Mouse (Mus musculus) gastrocnemius, adult 8-10 months (tissue): ENCODE measurements around the gene Cotl1. TPM values are rescaled to one million over a fixed set of nuclear protein-coding genes. Genes with fewer than 3 reads are reported as not detected.
"Not testable (repeated sequence)": the region's sequence is repeated elsewhere in the genome, so short reads cannot be mapped to it uniquely, and the experiment has no call there.

ENCODE experiments used
- DNase-seq, 2 experiments: peaks; one replicate each; pipeline ENCODE4 v3.0.0; 2022; ENCODE audit warnings: low spot score in 2 of 2
- total RNA-seq, 4 experiments: library from RNA; stranded (reverse); gene quantifications; 2 replicates each; pipeline ENCODE4 v1.2.4; 2022

Gene Cotl1
- total RNA-seq = 1 to 10 TPM; 1.8 to 3.7 (median 3.2) TPM

DNA sequence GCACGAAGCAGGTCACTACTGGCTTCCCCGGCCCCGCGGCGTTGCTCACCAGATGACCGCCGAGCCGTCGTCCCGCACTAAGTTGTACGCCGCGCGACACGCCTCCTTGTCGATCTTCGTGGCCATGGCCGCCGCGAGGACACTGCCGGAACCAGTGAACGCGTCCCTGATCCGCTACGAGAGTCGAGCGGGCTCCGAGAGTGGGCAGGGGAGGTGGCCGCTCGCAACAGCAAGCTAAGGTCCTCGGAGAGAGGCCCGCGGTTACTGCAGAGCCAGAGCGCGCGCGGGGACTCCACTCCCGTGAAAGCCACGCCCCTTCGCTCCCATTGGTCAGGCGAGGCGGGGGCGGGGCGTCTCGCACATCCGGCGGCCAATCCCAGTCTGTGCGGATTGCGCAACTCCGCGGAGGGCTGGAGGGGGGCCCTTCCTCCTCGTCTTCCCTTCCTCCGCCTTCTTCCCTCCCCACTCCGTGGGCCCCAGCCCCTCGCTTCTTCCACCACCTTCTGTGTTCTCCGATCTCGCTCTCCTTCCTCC lies at the start of gene Cotl1:
Gene Cotl1 (minus strand): TSS at position 270 of the 534 bp plus-strand sequence.
- peak; percentile 95 to 96 for DNase-seq

DNA sequence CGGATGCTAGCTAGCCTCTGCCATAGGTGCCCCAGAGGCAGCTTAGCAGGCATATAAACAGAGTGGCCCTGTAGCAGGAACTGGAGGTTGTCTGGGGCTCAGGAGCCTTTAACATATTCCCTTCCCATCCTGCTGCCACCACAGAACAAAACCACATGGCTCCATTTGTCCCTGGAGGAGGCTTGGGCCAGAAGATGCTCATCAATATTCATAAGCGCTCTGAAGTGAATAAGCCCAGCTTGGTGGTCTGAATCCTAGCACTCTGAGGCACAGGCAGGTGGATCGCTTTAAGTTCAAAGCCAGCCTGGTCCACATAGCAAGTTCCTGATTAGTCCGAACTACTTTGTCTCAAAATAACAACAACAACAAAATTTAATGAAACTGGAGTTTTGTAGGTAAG lies 47.7 kb upstream of the Cotl1 start:
- DNase-seq = no peak

DNA sequence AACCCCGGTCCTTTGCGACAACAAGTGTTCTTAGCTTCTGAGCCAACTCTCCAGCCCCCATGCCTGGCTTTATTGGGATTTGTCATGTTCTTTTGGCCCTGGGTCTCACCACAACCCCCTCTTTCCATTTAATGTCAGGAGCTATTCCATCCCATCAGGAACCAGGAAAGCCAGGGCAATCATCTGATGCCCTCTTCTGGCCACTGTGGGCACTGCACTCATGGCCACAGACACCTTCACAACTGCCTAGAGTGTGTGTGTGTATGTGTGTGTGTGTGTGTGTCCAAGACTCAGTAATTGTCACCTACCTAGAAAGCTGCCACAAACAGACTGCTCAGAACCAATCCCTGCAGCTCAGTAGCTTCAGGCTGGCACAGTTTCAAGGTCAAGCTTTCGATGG lies 46.8 kb upstream of the Cotl1 start:
- DNase-seq = peak in 1 of 2 experiments; percentile 9

DNA sequence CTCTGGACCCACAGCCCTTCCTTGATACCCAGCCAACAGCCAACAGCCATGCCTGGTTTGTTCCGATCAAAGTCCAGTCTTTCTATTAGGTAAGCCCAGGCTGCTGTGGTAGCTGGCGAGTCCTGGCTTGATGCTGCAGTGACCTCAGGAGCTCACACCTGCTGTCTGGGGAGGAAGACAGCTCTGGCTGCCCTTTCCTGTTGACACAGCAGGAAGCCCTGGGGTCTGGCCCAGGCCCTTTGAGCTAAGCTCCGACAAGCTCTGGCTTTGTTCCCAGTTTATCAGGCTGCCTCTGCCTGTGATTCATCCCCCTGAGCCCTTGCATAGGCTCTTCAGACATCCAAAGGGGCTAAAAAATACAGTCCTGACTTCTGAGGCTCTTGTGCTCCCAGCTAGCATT lies 45.3 kb upstream of the Cotl1 start:
- peak in 1 of 2 experiments; percentile 19 for DNase-seq

DNA sequence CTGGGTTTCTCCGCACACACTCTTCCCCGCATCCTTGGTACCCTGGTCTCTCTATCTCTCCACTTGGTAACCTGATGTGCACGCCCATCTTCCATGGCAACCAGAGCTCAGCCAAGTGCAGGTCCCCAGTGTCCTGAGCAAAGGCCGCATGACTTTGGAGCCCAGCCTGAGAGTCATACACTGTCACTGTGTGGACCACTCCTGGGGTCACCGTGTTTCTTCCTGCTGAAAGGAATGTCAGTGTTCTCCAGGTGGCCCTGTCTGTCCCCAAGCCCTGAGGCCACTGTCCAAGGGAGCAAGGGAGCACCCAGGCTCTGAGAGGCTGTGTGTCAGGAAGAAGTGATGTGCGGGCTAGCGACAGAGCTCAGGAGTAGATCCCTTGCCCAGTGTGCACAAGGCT lies 42.9 kb upstream of the Cotl1 start:
- no peak for DNase-seq

DNA sequence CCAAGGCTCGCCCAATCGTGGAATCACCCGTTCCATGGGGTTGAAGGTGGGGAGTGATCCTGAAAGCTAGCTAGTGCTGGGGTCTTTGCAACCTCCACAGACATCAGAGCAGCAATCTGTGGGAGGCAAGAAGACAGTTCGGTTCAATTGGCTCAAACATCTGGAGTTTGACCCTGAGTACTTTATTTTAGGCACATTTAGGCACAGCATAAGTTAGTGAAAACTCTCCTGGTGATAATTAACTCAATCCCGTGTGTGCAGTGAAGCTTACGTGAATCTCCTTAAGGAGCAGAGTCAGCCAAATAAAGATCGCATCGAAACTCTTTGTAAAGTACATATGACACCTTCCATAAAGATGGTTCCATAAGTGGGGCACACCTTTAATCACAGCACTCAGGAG lies 41.6 kb upstream of the Cotl1 start:
- no peak for DNase-seq

DNA sequence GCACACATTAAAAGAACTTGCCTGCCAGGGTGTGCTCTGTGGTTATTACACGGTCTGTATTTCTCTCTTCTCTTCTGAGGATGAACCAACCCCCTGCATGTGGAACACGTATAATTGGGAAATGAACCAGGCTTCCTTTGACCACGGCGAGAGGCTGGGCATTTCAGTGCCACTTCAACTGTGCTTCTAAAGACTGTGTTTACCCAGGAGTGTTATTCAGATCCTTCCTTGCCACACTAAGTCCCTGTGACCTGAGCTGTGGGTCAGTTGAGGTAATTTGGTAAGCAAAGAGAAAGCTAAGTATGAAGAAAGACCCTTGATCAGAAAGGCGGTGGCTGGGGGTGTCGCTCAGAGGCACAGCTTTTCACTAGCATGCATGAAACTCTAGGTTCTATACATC lies 41.0 kb upstream of the Cotl1 start:
- DNase-seq = no peak

DNA sequence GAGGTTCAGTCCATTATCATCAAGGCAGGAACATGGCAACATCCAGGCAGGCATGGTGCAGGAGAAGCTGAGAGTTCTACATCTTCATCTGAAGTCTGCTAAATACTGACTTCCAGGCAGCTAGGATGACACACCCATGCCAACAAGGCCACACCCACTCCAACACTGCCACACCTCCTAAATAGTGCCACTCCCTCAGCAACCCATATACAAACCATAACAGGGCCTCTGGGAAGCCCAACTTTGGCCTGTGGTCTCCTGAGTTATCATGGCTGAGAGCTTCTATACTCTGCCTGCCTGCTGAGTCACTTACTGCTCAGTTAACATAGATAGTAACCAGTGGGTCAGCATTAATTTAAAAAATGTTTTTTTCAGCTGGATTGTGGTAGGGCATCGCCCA lies 32.8 kb upstream of the Cotl1 start:
- DNase-seq = no peak

DNA sequence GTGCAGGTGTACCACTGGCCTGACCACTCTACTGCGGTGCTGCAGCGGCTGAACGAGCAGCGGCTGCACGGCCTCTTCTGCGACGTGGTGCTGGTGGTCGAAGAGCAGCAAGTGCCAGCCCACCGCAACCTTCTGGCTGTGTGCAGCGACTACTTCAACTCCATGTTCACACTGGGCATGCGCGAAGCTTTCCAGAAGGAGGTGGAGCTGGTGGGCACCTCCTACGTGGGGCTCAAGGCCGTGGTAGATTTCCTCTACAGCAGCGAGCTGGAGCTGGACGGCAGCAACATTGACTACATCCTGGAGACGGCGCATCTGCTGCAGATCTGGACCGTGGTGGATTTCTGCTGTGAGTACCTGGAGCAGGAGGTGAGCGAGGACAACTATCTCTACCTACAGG lies 29.3 kb upstream of the Cotl1 start:
- no peak for DNase-seq

DNA sequence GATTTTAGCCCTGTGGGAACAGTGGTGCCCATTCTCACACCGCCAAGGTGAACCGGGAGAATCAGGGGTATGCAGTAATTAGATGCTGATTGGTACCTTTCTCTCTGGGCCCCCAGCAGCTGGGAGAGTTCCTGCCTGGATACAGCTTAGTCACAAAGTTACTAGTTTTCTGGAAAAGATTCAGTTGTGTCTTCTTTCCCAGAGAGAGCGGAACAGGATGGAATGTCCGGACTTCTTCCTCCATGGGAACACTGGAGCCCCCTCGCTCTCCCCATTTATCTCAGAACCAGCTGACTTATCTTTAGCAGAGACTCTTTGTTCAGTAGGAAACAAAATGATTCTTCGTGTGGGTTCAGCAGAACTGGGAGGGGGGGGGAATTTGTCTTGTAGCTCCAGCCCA lies 22.4 kb upstream of the Cotl1 start:
- no peak for DNase-seq

DNA sequence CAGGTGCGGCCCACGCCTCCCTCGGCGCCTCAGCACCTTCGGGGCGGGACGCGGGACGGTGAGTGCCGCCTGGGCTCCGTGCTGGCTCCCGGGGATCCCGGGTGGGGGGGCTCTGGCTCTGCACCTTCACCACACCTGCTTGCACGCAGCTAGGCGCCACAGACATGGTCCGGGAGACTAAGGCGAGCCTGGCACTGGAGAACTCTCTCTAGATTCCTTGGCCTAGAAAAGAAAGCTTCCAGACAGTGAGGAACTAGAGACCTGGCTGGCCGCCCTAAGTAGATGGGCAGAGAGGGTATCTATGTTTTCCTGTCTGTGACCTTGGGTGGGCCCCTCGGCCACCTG lies 22.0 kb upstream of the Cotl1 start:
- no peak for DNase-seq

DNA sequence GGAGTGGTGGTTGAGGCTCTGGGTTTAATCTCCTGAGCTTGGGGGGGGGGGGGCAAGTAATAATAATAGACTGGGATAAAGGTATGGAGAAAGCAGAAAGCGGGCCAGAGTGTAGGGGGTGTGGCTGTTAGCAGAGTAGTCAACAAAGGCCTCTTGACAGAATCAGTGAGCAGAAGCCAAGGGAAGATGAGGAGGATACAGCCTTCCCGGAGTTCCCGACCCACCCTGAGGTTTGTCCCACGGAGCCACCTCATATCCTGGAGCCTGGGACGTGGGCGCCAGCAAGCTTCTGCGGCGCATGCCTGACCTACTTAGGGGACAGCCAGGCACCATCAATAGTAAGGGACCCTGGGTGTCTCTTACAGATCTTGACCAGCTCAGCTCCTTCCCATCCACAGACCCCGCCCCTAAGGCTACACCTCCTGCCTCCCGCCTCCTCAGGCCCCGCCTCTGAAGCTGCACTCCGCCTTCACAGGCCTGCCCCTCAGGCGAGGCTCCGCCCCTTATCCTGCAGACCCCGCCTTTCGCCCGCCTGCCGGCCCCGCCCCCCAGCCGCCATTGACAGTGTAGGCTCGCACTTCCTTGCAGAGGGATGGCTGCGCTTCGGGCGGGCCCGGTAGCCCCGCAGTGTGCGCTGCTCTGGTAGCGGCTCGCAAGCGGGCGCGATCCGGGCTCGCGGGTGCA lies 21.5 kb upstream of the Cotl1 start, which contains the start of gene Klhl36:
Gene Klhl36 (plus strand): TSS at position 561 of the 684 bp plus-strand sequence.
- peak; percentile 94 to 95 for DNase-seq

DNA sequence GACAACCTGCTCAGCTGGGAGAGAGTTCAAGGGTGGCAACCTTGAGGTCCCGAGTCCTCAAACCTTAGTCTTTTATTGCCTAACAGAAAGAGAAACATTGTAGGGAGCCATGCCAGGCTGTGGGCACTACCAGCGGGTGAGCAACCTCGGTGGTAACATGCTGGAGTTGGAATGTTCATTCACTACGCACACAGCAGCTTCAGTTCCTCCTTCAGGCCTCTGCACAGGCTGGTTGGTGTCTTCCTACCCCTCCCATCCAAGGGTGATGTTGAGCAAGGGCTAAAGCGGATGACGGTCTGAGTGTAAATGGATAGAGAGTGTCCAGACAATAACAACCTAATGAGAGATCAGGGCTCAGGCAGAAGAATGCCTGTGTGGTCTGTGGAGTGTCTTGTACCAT lies 17.4 kb upstream of the Cotl1 start:
- DNase-seq = no peak

DNA sequence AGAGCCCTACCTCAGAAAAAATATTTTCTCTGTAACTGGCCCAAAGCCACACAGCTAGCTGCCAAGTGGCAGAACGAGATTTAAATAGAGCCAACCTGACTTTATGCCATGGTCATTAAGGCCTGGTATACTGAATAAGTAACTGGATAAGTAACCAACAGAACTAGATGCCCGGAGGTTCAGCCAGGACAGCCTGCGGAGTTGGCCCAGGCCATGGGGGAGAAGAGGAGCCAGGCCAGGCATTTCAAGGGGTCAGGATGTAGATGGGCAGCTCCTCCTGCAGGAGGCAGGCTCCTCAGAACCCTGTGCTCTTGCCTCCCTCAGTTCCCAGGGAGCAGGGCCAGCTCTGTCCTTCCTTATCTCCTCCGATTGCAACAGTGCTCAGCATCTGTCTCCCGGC lies 15.3 kb upstream of the Cotl1 start:
- peak; percentile 55 to 73 for DNase-seq

DNA sequence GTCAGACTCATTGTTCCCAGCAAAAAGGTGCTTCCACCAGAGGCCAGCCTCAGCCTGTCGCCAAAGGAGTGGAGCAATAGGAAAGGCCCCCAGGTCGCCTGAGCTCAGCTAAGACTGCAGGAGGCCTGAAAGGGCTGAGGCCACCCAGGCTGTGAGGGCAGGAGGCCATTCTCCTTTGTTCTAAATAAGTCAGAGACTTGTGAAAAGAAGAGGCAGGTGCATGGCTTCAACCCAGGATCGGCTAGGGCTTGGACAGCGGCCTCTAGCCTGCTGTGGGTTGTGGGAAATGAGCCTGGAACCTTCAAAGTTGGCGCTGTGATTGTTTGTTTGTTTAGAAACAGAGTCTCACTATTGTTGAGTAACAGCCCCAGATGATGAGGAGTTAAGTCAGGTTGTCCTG lies 13.7 kb upstream of the Cotl1 start:
- DNase-seq = no peak

DNA sequence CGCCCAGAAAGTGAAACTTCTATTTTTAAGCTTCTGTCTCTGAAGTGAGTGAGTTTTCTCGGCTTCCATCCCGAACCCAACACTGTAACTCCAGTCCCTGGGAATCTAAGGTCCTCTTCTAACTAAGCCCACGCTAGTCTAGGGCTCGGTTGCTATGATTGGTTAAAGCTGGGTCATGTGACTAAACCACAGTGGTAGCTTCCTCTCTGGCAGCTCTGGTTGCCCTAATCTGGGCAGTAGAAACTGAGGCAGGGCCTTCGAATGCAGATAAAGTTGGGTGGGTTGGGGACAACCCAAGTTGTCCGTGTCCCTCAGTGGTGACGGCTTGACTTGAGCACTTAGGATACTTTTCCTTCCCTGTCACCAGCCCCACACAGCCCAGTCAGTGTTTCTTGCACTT lies 13.2 kb upstream of the Cotl1 start:
- no peak for DNase-seq

DNA sequence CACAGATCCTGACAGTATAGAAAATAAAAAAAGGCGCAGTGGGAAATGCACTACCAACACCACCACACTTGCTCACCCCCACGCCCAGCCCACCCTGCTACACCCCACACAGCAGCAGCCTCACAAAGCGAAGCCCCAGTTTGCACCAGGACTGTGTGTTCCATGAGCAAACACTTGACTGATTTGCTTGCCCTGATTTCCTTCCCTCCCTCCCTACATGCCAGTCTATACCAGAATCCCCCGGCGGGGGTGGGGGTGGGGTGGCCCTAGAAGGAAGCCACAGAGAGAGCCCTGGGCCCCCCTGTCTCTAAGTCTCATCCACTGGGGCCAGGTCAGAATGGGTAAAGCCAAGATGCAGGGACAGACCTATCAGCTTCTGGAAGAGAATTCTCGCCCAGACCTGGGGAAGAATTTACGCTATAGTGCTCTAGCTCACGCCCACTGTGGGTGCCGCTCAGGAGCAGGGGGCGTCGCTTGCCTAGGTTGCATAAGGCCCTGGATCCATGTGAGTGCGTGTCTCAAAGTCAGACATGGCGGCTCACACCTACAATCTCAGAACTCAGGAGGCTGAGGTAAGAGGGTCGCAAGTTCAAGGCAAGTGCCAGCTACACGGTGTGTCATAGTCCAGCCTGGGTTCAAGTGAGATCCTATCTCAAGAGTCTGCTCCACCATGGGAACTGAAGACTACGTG lies 7.0 kb upstream of the Cotl1 start:
- no peak for DNase-seq

DNA sequence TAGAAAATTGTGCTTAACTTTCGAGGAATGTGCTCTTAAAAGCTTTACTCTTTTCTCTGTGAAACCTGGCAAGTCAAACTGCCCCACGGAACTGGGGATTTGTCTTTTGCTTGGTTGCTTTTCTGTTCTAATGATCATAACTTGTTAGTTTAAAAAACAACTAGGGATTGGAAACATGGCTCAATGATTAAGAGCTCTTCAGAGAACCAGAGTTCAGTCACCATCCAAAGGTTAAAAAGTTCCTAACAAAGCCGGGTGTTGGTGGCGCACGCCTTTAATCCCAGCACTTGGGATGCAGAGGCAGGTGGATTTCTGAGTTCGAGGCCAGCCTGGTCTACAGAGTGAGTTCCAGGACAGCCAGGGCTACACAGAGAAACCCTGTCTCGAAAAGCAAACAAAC lies 5.4 kb upstream of the Cotl1 start:
- DNase-seq = not testable (repeated sequence)

DNA sequence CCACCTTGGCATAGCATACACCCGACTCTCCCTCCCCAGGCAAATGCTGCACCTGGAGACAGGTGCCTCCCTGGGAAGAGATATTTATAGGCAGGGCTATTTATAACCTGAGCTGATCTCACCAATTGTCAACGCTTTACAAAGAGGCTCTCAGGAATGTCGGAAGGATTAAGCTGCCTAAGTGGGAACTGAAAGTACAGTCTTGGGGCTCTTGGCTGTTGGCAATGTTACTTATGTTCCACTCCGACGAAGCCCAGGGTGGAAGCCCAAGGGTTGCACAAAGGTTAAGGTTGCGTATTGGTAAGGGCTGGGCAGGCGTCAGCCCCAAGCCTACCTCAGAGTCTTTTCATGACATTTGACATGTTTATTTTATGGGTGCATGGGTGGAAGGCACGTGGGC lies 4.2 kb upstream of the Cotl1 start:
- DNase-seq = no peak

DNA sequence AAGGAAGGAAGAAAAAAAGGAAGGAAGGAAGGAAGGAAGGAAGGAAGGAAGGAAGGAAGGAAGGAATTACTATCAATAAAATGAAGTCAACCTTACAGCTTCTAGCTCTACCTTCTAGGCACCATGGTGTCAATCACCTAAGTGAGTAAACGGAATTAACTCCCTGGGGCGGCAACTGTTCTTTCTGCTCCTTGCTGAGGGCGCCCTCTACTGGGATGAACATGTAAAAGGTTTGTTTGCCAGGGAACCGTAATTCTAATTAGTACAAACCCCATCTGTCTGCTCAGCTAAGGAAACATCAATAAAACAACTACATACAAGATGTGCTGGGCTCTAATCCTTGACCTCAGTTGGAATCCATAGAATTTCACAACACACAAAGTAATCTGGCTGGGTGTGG lies 3.1 kb upstream of the Cotl1 start:
- DNase-seq = peak; percentile 31 to 38

DNA sequence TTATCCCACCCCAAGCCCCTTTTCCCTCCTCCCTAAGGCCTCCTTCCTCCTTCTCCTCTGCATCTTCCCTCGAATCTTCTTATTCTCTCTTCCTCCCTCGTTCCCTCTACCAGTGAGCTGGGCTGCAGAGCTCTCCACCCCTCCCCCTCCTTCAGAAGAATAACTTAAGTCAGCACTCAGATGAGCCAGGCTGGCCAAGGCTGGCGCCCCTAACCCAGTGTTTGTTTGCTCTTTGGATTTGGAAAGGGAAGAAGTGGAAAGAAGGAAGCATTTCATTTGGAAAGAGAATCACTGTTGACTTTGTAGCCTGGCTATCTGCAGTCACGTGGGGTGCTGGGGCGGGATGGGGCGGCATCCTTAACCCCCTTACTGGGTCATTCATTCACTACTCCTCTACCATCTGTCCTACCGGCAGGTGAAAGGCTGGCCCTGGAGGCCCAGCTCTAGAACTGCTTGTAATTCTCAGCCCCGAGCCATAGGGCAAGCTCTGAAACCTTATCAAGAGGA lies 614 bp upstream of the Cotl1 start:
- no peak for DNase-seq

DNA sequence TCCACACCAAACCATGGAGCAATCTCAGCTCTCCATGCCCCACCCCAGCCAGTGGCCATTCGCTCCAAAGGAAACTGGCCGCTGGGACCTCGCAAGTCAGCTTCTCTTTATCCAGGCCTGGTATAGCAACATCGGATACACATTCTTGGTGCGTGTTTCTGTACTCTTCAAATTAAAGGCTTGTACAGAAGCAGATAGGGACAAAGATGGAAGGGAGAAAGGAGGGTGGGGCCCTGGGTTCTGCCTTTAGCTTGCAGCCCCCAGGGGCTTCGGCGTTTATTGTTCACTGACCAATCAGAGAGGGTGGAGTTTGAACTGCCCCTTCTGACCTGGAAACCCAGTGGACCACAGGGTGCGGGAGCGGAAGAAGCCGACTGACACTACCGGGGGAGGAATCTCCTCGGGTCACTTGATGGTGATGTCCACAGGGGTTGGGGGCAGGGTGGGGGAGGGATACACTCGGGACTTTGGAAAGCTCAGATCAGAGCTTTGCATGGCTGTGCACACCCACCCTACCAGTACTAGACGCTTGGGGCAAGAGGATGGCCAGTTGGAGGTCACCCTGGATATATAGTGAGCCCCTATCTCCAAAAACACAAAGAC lies 824 bp downstream of the Cotl1 start:
- no peak for DNase-seq

DNA sequence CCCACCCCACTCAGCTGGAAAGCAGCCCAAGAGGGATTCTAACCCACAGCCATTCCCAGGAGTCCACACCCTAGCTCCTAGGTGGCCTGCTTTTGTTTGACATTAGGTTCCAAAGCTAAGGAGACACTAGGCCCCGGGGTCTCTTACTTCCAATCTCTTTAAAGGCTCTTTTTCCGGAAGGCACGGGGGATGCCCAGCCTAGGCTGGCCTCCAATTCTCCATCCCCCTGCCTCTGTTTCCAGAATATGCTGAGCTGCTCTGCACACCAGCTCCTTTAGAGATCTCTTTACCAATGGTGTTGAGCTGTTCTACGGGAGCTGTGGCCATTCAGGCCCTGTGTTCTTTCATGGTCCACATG lies 1.4 kb downstream of the Cotl1 start:
- no peak for DNase-seq
